Mouse (Mus musculus): ENCODE measurements around the gene Lilr4b.
"Not testable (repeated sequence)": the region's sequence is repeated elsewhere in the genome, so short reads cannot be mapped to it uniquely, and the experiment has no call there.

Gene Lilr4b

DNA sequence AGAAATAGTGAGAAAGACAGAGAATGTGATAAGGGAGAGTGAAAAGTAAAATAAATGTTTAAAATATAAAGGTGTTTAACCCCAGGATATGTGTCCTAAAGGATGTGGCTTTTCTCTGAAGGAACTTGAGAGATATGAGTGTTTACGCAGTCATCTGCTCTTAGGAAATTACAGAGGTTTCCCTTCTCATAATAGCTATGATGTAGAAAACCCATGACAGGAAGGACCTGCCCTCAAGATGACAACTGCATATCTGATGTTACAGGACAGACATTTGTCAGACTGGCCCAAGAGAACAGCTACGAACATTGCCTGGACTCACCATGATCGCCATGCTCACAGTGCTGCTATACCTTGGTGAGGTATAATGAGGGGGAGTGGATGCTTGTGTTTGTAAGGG is at the start of gene Lilr4b, which contains the start of gene Gm49339:
Lilr4b (plus strand) TSS at position 236 of the 400 bp plus-strand sequence.
Gm49339 (plus strand) TSS at position 216 of the 400 bp plus-strand sequence.
- not testable (repeated sequence) for DNase-seq

GRCm38 (mm10) chr10:51432940-51433339 is 47.5 kb upstream of the Lilr4b start:
- DNase-seq = no peak

DNA sequence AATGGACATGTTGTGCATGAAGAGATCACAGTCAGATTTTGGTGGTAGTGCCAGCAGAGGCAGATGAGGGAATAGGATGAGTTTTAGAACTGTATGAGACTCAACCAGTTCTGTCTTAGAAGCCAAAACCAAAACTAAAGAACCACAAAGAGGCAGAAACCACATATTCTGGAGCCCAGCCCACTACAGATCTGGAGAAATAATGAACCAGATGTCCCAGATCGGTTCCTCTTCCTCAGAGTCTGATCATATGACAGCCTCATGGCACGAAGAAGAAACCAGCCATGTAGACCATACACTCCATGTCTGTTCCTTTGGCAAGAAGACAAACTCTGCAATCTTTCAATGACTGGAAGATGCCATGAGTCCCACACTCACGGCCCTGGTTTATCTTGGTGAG is 44.7 kb upstream of the Lilr4b start:
- no peak for DNase-seq

DNA sequence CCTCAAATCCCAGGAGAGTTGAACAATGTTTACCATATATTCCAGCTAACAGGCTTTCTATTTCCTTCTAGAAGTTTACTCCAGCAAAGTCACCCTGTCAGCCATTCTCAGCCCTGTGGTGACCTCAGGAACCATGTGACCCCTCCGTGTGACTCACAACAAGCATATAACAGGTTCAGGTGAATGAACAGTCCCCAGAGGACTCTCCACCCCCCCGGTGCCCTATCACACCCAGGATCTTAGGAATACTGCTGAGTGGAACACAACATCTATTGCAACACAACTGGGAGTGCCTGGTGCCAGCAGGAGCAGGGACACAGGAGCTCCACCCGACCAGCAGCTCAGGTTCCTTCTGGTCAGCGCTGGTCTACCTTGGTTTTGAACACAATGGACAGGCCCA is 28.8 kb upstream of the Lilr4b start:
- no peak for DNase-seq

GRCm38 (mm10) chr10:51453616-51454298 is 26.7 kb upstream of the Lilr4b start:
- DNase-seq = no peak

DNA sequence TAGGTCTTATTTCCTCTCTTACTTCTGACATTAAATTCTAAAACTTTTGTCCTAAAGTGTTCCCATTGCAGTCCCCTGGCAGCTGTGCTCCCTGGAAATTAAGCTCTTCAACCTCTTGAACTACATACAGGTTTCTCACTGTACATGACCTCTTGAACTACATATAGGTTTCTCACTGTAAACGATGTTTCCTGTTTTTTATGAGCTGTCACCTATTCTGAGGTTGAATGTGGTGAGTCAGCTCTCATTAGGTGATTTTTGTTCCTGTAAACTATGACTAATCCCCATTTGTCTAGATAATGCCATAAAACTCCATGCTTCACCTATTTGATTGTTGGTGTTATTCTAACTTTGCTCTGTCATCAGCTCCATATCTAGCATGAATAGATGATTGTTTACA is 26.1 kb upstream of the Lilr4b start:
- DNase-seq = no peak

GRCm38 (mm10) chr10:51455762-51456161 is 24.7 kb upstream of the Lilr4b start:
- DNase-seq = no peak

DNA sequence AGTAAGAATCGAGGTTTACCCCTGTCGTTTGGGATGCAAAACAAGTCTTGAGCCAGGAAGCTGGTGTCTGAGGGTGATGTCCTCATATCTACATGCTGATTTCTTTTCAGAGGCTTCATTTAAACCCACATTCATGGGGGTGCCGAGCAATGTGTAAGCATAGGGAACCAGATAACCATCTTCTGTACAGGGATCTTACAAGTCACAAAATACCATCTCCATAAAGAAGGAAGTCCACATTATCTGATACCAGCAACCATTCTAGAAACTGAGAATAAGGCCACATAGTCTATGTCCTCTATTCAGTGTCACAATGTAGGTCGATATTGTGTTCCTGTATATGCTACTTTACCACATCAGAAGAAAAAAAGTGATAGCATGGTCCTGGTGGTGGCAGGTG is 24.1 kb upstream of the Lilr4b start:
- no peak for DNase-seq

GRCm38 (mm10) chr10:51463800-51464199 is 16.6 kb upstream of the Lilr4b start:
- DNase-seq = not testable (repeated sequence)

DNA sequence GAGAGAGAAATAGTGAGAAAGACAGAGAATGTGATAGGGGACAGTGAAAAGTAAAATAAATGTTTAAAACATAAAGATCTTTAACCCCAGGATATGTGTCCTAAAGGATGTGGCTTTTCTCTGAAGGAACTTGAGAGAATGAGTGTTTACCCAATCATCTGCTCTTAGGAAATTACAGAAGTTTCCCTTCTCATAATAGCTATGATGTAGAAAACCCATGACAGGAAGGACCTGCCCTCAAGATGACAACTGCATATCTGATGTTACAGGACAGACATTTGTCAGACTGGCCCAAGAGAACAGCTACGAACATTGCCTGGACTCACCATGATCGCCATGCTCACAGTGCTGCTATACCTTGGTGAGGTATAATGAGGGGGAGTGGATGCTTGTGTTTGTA is 10.3 kb downstream of the Lilr4b start, which contains the start of gene Lilrb4a:
Lilrb4a (plus strand) TSS at position 266 of the 400 bp plus-strand sequence.
- not testable (repeated sequence) for DNase-seq

DNA sequence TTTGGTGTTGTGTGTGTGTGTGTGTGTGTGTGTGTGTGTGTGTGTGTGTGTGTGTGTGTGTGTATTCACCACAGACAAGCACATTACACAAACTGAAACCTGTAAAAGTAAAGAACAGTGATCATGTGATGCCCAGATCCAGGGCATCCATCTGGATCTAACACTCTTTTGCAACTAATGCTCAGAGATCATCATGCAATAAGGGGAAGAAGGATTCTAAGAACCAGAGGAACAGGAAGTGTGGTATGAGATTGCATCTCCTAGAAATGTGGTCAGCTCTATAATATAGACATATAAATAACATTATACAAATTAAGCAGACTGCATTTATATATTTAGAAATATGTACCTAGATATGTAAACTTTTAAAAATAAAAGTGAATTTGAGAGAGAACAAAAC is 39.6 kb downstream of the Lilr4b start:
- no peak for DNase-seq

DNA sequence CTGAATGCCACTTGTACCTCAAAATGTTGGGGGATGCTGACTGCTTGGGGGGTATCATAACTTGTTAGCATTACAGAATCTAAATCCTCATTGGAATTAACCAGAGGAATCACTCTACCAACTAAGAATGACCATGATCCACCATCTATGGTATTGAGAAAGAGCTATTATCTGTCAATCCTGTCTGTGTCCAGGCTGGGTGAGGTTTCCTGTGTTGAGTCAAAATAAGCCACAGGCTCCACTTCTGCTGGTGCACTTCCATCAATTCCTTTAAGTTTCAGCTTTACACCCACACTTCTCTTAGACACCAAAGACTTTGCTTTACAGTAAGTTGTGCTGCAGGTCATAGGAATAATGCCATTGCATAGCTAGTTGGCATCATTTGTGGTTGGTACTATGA is 41.0 kb downstream of the Lilr4b start:
- no peak for DNase-seq

GRCm38 (mm10) chr10:51526090-51526489 is 45.7 kb downstream of the Lilr4b start:
- no peak for DNase-seq

DNA sequence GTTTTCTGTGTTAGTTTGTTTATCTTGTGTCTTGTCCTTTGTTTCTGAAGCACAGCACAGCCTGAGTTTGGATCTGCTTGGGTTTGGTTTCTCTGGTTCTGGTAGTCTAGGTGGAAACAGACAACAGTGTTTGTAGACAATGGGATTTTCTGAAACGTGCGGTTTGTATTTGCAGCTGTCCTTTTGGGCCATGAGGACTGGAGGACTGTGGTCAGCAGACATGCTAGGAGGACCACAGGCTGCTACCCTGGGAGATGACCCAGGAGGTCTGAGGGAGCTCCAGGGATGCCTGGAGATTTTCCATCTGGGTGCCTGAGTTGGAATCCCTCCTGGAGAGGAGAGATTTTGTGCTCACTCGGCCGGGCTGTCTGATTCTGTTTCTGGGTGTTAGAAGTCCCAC is 46.2 kb downstream of the Lilr4b start:
- DNase-seq = no peak

- DNase-seq = no peak
Measured at GRCm38 (mm10) chr10:51528840-51529434, 48.5 kb downstream of the Lilr4b start.

DNA sequence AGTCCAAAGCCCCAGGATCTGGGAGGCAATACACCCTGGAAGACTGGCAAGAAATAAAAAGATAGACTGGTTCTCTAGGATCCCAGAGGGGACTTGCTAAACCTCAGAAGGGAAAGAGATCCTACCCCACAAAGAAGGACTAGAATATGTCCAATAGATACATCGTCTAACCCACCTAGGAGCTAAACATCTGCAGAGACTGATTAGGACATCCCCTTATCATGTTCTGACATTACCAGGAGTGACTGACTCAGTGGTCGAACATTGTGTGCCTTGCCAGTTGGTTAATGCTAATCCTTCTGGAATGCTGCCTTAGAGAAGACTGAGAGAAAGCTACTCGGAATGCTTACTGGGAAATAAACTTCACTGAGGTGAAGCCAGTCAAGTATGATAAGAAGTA is 49.1 kb downstream of the Lilr4b start:
- DNase-seq = no peak

DNA sequence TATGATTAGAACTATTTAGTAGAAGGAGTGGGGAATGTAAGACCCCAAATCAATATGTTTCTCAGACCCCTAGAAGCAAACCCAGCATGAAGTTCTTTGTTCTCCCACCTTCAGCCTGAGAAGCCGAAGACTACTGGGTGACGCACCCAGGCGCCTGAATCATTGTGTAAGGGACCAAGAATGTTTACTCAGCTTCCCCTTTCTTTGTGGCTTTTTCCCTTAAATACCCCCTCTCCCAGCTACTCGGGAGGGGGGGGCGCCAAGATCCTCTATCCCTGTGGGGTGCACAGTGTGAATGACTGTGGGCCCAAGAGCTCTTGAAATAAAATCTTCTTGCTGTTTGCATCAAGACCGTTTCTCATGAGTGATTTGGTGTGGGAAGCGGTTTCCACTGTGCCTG is 50.4 kb downstream of the Lilr4b start:
- DNase-seq = no peak
